ENCODE assay signal across 30 mouse cellular contexts in the genomic region with DNA sequence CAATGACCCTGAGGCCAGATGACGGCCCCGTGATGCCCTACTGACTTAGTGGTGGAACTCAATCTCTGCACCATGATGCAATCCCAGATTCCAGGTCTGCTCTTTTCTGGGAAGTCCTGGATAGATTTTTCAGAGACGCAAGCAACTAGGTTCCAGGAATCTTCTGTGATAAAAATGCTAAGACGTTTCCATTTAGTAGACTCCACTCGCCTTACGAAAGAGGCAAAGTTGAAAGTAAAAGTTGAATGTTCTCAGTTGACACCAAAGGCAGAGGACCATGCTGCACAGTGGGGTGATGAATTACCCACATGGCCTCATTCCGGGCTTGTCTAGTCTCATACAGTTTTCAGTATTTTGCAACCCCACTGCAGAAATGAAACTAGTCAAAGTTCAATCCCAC.
DNase-seq lines count a peak whose midpoint lies in the region; ATAC-seq and TF ChIP-seq lines count a peak whose summit lies in the region.
"Had no signal": no experiment of that assay in that cellular context is flagged by ENCODE, and none has a peak within 500 bp of the region (broad histone marks: within the 10 kb centered on the region; RNA-seq: fewer than 3 reads in every experiment).

No protein-coding gene starts in this region.

- H3K36me3 ChIP-seq in kidney, adult 2 months (ENCODE audit: control insufficient read depth, insufficient read depth, low read length), result no peaks in the 10 kb centered on the region
- no peaks in the 10 kb centered on the region for H3K36me3 ChIP-seq in forebrain, embryonic 14.5 days (ENCODE audit: control insufficient read depth, insufficient read depth, low read length)
- H3K36me3 ChIP-seq: forebrain, embryonic 12.5 days; G1E; heart, embryonic 15.5 days; intestine, embryonic 15.5 days; limb, embryonic 10.5 days; limb, embryonic 15.5 days; neural tube, embryonic 12.5 days had no signal

- no peaks in the 10 kb centered on the region for H3K27me3 ChIP-seq in kidney, adult 2 months (replicated peaks; ENCODE audit: control insufficient read depth, insufficient read depth, low read length)
- no peaks in the 10 kb centered on the region for H3K27me3 ChIP-seq in forebrain, embryonic 14.5 days (replicated peaks; ENCODE audit: control insufficient read depth, insufficient read depth, low read length)
- H3K27me3 ChIP-seq: forebrain, embryonic 12.5 days; heart, embryonic 15.5 days; intestine, embryonic 15.5 days; limb, embryonic 15.5 days; neural tube, embryonic 12.5 days had no signal

- no peak overlapping the region for H3K9ac ChIP-seq in forebrain, embryonic 14.5 days (ENCODE audit: low read length)
- H3K9ac ChIP-seq: forebrain, embryonic 12.5 days; heart, embryonic 15.5 days; intestine, embryonic 15.5 days; limb, embryonic 15.5 days; neural tube, embryonic 12.5 days had no signal

- no peak overlapping the region for H3K27ac ChIP-seq in kidney, adult 2 months (ENCODE audit: insufficient read depth, low read depth, low read length)
- H3K27ac ChIP-seq in forebrain, embryonic 14.5 days (ENCODE audit: low read depth, low read length), result no peak overlapping the region
- H3K27ac ChIP-seq: forebrain, embryonic 12.5 days; heart, embryonic 15.5 days; hindbrain, postnatal 0 days; intestine, embryonic 15.5 days; limb, embryonic 10.5 days; limb, embryonic 15.5 days; neural tube, embryonic 12.5 days; stomach, postnatal 0 days had no signal

- no peak for TF ChIP-seq CTCF in kidney, adult 2 months (conservative IDR thresholded peaks at IDR 0.05; ENCODE audit: insufficient read depth, insufficient read length, low read depth, low read length)

- intact Hi-C loops in left cerebral cortex, postnatal 25 days (cut with DNase I), result no loop called here

- TF ChIP-seq POLR2A in kidney, adult 2 months (IDR thresholded peaks at IDR 0.05; ENCODE audit: low read depth, low read length), result no peak

- H3K9me3 ChIP-seq in forebrain, embryonic 14.5 days (replicated peaks; ENCODE audit: control insufficient read depth, low read length), result no peaks in the 10 kb centered on the region
- H3K9me3 ChIP-seq: forebrain, embryonic 12.5 days; heart, embryonic 15.5 days; intestine, embryonic 15.5 days; limb, embryonic 10.5 days; limb, embryonic 15.5 days; neural tube, embryonic 12.5 days had no signal

- H3K4me2 ChIP-seq in forebrain, embryonic 14.5 days (ENCODE audit: low read length), result no peak overlapping the region
- H3K4me2 ChIP-seq: forebrain, embryonic 12.5 days; heart, embryonic 15.5 days; intestine, embryonic 15.5 days; limb, embryonic 15.5 days; midbrain, embryonic 11.5 days; neural tube, embryonic 12.5 days had no signal

- no peak overlapping the region for H3K4me3 ChIP-seq in kidney, adult 2 months (ENCODE audit: insufficient read depth, low read depth, low read length)
- no peak overlapping the region for H3K4me3 ChIP-seq in forebrain, embryonic 14.5 days (ENCODE audit: low read depth, low read length)
- H3K4me3 ChIP-seq: erythroblast, embryonic 14.5 days; forebrain, embryonic 12.5 days; heart, embryonic 15.5 days; intestine, embryonic 15.5 days; limb, embryonic 10.5 days; limb, embryonic 15.5 days; myocyte; neural tube, embryonic 12.5 days had no signal

- DNase-seq in adrenal gland, adult 2 months, result peak; percentile 13
- DNase-seq in adrenal gland, postnatal 4 days (ENCODE audit: low spot score in 2 of 2), result no peak
- DNase-seq in kidney, adult 2 months, result peak; percentile 41
- no peak for DNase-seq in kidney, adult 9 months
- peak; percentile 32 for DNase-seq in lung, postnatal 25 days (ENCODE audit: low spot score)
- no peak for DNase-seq in lung, postnatal 4 days
- no peak for DNase-seq in left cerebral cortex, postnatal 25 days (ENCODE audit: low spot score in 2 of 2)
- no peak for DNase-seq in forebrain, embryonic 14.5 days (ENCODE audit: low spot score)
- DNase-seq: cerebellum, adult 2 months; cerebellum, postnatal 14 days; gastrocnemius, postnatal 36 days; kidney, adult 8-10 months; kidney, postnatal 10 days; layer of hippocampus, postnatal 36 days; right cerebral cortex, postnatal 4 days; thymus, adult 18-20 months; thymus, postnatal 25 days had no signal

- ATAC-seq in forebrain, embryonic 14.5 days, result no peak
- ATAC-seq: hindbrain, postnatal 0 days; intestine, embryonic 15.5 days; midbrain, embryonic 16.5 days had no signal

- 68% methylated on average over 7 of the region's 7 CpGs for WGBS in kidney, adult 2 months
- 94% methylated on average over 7 of the region's 7 CpGs for WGBS in forebrain, embryonic 14.5 days

- no peaks in the 10 kb centered on the region for H3K4me1 ChIP-seq in kidney, adult 2 months (ENCODE audit: control insufficient read depth, insufficient read depth, low read length)
- no peaks in the 10 kb centered on the region for H3K4me1 ChIP-seq in forebrain, embryonic 14.5 days (ENCODE audit: control insufficient read depth, insufficient read depth, low read length)
- H3K4me1 ChIP-seq: forebrain, embryonic 12.5 days; heart, embryonic 15.5 days; intestine, embryonic 15.5 days; limb, embryonic 10.5 days; limb, embryonic 15.5 days; neural tube, embryonic 12.5 days had no signal

Comparison
In these comparisons a context has a peak if more than half of its experiments do, and no peak if none do; other contexts are left out.
1. DNase-seq: peak in adrenal gland, adult 2 months (single experiment), kidney, adult 2 months (single experiment) and lung, postnatal 25 days (single experiment); none in adrenal gland, postnatal 4 days (0 of 2), kidney, adult 9 months (single experiment), lung, postnatal 4 days (0 of 2), left cerebral cortex, postnatal 25 days (0 of 2) and forebrain, embryonic 14.5 days (single experiment).